Comparison of ENCODE assay signal across 9 mouse cellular contexts in the genomic region with DNA sequence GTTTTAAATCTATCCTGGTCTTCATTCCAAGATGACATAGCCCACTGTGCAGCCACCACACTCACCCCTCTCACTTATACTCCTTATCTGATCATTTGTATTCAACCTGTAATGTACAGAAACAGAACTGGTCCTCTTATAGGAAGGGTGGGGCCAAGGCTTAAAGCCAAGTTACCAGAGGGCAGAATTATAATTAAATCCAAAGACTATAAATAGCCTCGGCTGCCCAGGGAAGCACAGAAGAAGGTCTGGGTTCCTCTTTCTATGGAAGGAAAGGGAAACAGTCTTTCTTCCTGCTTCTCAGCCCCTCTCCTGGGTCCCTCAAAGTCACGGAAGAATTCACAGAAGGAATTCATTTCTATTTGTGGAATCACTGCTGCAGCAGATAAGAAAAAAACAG. TPM values are rescaled to one million over a fixed set of nuclear protein-coding genes. Genes with fewer than 3 reads are reported as not detected.
DNase-seq lines count a peak whose midpoint lies in the region; ATAC-seq lines count a peak whose summit lies in the region.
"Had no signal": no experiment of that assay in that cellular context is flagged by ENCODE, and none has a peak within 500 bp of the region (broad histone marks: within the 10 kb centered on the region; RNA-seq: fewer than 3 reads in every experiment).

No protein-coding gene starts in this region.

- no peaks in the 10 kb centered on the region for H3K36me3 ChIP-seq in neural tube, embryonic 13.5 days
- no peaks in the 10 kb centered on the region for H3K36me3 ChIP-seq in kidney, embryonic 14.5 days (ENCODE audit: control insufficient read depth, insufficient read depth, low read length)
- no peaks in the 10 kb centered on the region for H3K36me3 ChIP-seq in stomach, embryonic 16.5 days (ENCODE audit: control insufficient read depth, insufficient read depth, low read length)

- WGBS in neural tube, embryonic 13.5 days, result 52% methylated on average over 2 of the region's 2 CpGs
- 40% methylated on average over 2 of the region's 2 CpGs for WGBS in kidney, embryonic 14.5 days
- WGBS in stomach, embryonic 16.5 days, result 11% methylated on average over 2 of the region's 2 CpGs

- no peak for ATAC-seq in neural tube, embryonic 13.5 days (ENCODE audit: low read depth)
- ATAC-seq in kidney, embryonic 14.5 days (ENCODE audit: low FRiP score, low TSS enrichment), result no peak
- ATAC-seq in stomach, embryonic 16.5 days (ENCODE audit: insufficient read depth, low FRiP score), result no peak
- no peak for ATAC-seq in megakaryocyte-erythroid progenitor cell, adult 5-6 weeks (replicated peaks; ENCODE audit: low FRiP score, low TSS enrichment, poor library complexity, severe bottlenecking)
- ATAC-seq: forebrain, embryonic 14.5 days had no signal

- H3K4me2 ChIP-seq in neural tube, embryonic 13.5 days, result peak overlapping the region; percentile 24; the same call in 1 of the 2 replicates
- no peak overlapping the region for H3K4me2 ChIP-seq in kidney, embryonic 14.5 days (replicated peaks; ENCODE audit: low read depth, low read length)
- peak overlapping the region; percentile 39 for H3K4me2 ChIP-seq in stomach, embryonic 16.5 days (ENCODE audit: low read depth, low read length)

- no peak for DNase-seq in neural tube, embryonic 10.5 days (ENCODE audit: extremely low spot score, low spot score)
- peak; percentile 53 to 60 for DNase-seq in heart, adult 9 months (ENCODE audit: low spot score in 2 of 2)
- no peak for DNase-seq in layer of hippocampus, adult 11-12 months (ENCODE audit: low spot score)
- no peak for DNase-seq in urinary bladder, postnatal 10 days (ENCODE audit: low spot score)

- no peak overlapping the region for H3K27ac ChIP-seq in neural tube, embryonic 13.5 days (replicated peaks)
- H3K27ac ChIP-seq in kidney, embryonic 14.5 days (ENCODE audit: low read depth, low read length), result peak overlapping the region; percentile 42; the same call in 1 of the 2 replicates
- peak overlapping the region; percentile 10 for H3K27ac ChIP-seq in stomach, embryonic 16.5 days (ENCODE audit: low read length)

- H3K9me3 ChIP-seq in neural tube, embryonic 13.5 days, result no peaks in the 10 kb centered on the region
- no peaks in the 10 kb centered on the region for H3K9me3 ChIP-seq in kidney, embryonic 14.5 days (ENCODE audit: control insufficient read depth, low read length)
- no peaks in the 10 kb centered on the region for H3K9me3 ChIP-seq in stomach, embryonic 16.5 days (replicated peaks; ENCODE audit: control insufficient read depth, low read length)

- H3K27me3 ChIP-seq in neural tube, embryonic 13.5 days, result no peaks in the 10 kb centered on the region
- no peaks in the 10 kb centered on the region for H3K27me3 ChIP-seq in kidney, embryonic 14.5 days (ENCODE audit: control insufficient read depth, insufficient read depth, low read length)
- H3K27me3 ChIP-seq in stomach, embryonic 16.5 days (ENCODE audit: control insufficient read depth, insufficient read depth, low read length), result no peaks in the 10 kb centered on the region

- H3K9ac ChIP-seq in neural tube, embryonic 13.5 days, result no peak overlapping the region
- H3K9ac ChIP-seq in kidney, embryonic 14.5 days (ENCODE audit: low read depth, low read length), result no peak overlapping the region
- no peak overlapping the region for H3K9ac ChIP-seq in stomach, embryonic 16.5 days (ENCODE audit: low read length)

- peaks cover 4% of the 10 kb centered on the region; the same call in 1 of the 2 replicates for H3K4me1 ChIP-seq in neural tube, embryonic 13.5 days (replicated peaks)
- no peaks in the 10 kb centered on the region for H3K4me1 ChIP-seq in kidney, embryonic 14.5 days (ENCODE audit: control insufficient read depth, insufficient read depth, low read length)
- H3K4me1 ChIP-seq in stomach, embryonic 16.5 days (ENCODE audit: control insufficient read depth, insufficient read depth, low read length), result peaks cover 6% of the 10 kb centered on the region

- no peak overlapping the region for H3K4me3 ChIP-seq in neural tube, embryonic 13.5 days
- H3K4me3 ChIP-seq in kidney, embryonic 14.5 days (ENCODE audit: low read length), result no peak overlapping the region
- peak overlapping the region; percentile 5; the same call in 1 of the 2 replicates for H3K4me3 ChIP-seq in stomach, embryonic 16.5 days (replicated peaks; ENCODE audit: low read length)

RNA-seq across cellular contexts. Expression of a gene that starts 8.8 kb away (rescaled TPM):
- 0.21 TPM in 2 replicates for polyA plus RNA-seq in neural tube, embryonic 13.5 days (2015; fragmentation: Nextera tagmentation; extraction: Ambion mirVana)
- polyA plus RNA-seq in kidney, embryonic 14.5 days (2014; fragmentation: Nextera tagmentation; extraction: Ambion mirVana), result 0.07 and 0.11 TPM in 2 replicates
- polyA plus RNA-seq in stomach, embryonic 16.5 days (2015; fragmentation: Nextera tagmentation; extraction: Ambion mirVana), result not detected in 2 replicates
- not detected in 2 replicates for total RNA-seq in megakaryocyte-erythroid progenitor cell, adult 5-6 weeks (2014; fragmentation: Nextera tagmentation)
- not detected in 2 replicates for total RNA-seq in megakaryocyte-erythroid progenitor cell, adult 5-6 weeks (2017)

RNA-seq across cellular contexts. Expression of a gene that starts 48.0 kb away (rescaled TPM):
- 0.17 TPM in 1 of 2 replicates, not detected in the other for polyA plus RNA-seq in neural tube, embryonic 13.5 days (2015; fragmentation: Nextera tagmentation; extraction: Ambion mirVana)
- 0.24 and 0.36 TPM in 2 replicates for polyA plus RNA-seq in kidney, embryonic 14.5 days (2014; fragmentation: Nextera tagmentation; extraction: Ambion mirVana)
- polyA plus RNA-seq in stomach, embryonic 16.5 days (2015; fragmentation: Nextera tagmentation; extraction: Ambion mirVana), result 0.35 and 0.42 TPM in 2 replicates
- not detected in 2 replicates for total RNA-seq in megakaryocyte-erythroid progenitor cell, adult 5-6 weeks (2014; fragmentation: Nextera tagmentation)
- not detected in 2 replicates for total RNA-seq in megakaryocyte-erythroid progenitor cell, adult 5-6 weeks (2017)

Comparison
In these comparisons a context has a peak if more than half of its experiments do, and no peak if none do; other contexts are left out.
1. DNase-seq: peak in heart, adult 9 months (2 of 2); none in neural tube, embryonic 10.5 days (single experiment), layer of hippocampus, adult 11-12 months (single experiment) and urinary bladder, postnatal 10 days (single experiment).